Mouse (Mus musculus) skeletal muscle tissue, adult 2 months (tissue): ENCODE data around the gene Cdc40.

ENCODE experiments used
- DNase-seq: peaks from one replicate; pipeline ENCODE4 v3.0.0-alpha.2; 2012; ENCODE audit warnings: low read depth, low spot score

The Cdc40 gene

DNA sequence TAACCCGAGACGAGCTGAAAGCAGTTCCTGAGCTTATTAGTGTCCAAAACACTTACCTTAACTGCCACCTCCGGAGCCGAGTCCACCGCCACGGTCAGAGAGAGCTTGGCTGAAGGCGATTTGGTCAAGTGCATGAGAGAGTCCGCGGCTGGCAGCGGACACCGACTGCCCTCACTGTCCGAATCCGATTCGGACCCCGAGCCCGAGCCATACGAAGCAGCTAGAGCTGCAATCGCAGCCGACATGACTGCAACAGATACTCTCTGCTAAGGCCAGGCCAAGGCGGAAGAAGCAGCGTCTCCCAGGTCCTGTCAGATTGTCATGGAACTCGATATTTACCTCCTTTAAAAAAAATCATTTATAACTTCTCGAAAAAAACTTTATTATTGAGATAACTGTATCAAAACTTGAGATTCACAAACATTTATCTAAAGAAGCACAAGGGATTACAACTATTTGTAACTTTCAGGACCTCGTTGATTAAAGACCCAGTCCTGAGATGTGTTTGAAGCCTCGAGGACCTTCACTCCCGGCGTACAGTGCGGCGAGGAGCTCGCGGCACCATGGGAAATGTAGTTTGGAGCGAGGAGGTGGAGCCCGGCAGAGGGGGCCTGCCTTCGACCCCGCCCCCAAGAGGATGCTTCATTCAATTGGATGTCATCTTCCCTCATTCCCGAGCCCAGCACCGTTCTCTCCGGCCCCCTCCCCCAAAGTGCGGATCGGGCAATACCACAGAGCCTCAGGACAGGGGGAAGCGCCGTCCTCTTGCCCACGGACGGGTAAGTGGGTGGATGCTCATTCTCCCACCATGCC, at the start of gene Cdc40, which contains the start of gene Wasf1:
Gene Cdc40, minus strand, starts transcription at position 481 of the 813 bp plus-strand sequence.
Gene Wasf1, plus strand, starts transcription at position 645 of the 813 bp plus-strand sequence.
- DNase-seq: peak; percentile 85

DNA sequence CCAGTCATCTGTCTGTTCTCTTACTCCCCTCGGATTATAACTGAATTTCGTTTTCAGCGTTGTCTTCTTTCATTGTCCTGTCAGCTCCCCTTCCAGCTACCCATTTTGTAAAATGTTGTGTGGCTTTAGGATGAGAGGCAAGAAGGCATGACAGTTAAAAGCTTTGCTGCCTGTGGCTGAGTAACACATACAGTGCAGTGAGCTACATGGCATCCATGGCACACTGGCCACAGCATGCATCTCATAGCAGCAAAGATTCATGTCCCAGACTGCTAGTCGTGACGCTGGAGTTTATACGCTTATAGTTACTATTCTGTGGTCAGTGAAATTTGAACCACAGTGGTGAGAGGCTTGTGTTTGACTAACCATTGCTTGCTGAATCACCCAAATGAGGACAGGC, 36.4 kb upstream of the Cdc40 start:
- no peak for DNase-seq

DNA sequence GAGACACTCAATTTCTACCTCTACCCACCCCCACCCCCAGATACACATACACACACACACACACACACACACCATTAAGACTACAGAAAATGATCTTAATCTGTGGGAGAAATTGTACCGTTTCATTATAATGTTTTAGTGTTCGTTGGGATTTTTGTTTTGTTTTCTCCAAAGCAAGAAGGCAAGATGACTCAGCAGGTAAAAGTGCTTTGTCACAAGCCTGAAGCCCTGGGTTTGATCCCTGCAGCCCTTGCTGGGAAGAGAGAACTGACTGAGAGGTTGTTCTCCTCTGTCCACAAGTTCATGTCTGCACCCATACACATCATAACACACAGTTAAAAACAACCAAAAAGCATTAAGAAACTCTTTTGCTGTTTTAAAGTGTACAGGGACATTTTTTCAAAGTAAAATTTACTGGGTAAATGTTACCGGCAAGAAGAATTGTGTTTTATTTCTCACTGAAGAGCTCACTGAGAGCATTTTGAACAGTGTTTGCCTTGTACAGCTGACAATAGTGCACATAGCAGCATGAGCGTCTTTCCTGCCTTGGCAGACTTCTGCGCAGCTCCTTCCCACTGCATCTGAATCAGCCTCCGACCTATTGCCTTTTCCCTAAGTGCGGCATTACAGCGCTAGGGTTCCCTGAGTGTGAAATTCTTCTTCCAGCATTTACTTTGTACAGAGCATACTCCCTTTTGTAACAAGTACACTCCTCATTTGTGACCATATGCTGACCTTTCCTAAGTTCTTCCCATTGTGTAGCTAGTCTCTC, 35.7 kb upstream of the Cdc40 start:
- no peak for DNase-seq

DNA sequence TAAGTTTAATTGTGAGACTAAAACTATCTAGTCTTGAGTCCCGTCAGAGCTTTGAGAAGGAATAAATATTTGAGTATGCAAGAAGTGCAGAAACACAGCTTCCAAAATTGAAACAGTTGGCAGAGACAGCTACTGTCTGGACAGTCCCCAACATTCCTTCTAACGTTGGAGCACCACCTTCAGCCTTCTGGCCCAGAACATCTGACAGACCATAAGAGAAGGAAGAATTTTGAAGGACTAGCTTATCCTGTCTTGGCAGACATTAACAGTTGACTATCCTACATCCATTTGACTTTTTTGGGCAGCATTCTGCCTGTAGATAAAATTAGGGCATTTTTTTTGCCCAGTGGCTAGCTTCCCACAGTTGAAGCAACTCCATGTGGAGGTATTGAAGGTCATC, 32.1 kb upstream of the Cdc40 start:
- DNase-seq: no peak

DNA sequence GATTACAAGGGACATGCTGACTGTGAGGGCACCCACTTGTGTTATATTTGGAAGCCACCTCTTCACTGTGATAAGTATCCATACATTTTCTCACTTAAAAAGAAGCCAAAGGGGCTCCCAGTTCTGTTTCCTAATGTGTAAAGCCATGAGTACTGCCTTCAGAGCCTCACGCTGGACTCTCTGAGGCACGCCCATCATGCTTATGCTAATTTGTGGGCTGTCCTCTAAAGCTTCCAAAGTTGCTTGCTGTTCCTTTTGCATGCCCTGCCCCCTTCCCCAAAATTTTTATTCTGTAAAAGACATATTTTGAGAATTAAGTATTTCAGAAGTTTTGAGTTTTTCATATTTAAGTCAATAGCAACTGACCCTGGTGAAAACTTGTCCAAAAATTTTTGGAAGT, 27.7 kb upstream of the Cdc40 start:
- no peak for DNase-seq

DNA sequence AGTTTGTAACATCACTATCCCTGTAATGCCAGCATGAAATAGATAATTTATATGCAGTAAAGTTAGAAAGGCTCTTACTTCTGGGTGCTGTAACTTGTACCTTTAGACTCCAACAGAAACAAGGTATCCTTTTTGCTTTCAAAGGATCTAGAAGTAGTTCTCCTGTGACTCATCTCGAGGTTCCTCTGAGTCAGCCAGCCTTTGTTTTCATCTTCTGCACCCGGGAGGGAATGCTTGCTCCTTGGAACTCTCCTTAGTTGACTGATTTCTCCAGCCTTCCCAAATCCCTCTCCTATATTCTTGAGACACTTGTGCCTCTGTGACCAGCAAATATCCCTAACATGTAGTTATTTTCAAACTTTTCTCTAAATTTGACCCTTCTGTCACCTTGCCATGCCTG, 25.5 kb upstream of the Cdc40 start:
- DNase-seq: no peak

DNA sequence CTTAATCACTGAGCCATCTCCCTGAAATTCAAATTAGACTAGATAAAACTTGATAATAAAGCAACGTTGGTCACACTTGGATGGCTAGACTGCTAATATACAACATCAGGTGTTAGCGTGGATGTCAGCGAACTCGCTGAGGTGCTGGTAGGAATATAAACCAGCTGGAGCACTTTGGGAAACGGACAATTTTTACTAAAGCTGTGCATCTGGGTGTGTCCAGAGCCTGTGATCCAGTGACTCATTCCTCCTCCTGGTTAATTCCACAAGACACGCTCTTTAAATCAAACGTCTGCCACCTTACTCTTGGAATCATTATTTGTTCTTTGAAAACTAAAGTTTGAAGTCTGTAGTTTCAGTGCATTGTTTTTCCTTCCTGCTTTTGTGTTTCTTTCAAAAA, 23.7 kb upstream of the Cdc40 start:
- DNase-seq: no peak

DNA sequence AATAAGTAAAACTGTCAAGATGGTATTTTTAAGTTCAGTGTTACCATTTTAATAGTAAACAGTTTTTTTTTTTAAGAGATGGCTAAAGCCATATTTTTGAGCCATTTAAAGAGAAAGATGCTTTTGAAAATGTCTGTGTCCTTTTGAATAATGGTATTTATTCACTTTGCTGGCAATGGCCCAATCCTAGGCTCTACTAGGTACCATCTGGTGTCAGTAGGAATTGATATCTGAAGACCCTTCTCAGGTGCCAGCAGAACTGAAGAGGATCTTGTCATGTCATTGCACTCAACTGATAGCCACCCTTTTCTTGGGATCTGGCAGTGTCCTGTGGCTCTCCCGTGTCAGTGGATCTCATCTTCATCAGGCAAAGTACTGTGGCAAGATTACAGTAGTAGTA, 23.0 kb upstream of the Cdc40 start:
- no peak for DNase-seq

DNA sequence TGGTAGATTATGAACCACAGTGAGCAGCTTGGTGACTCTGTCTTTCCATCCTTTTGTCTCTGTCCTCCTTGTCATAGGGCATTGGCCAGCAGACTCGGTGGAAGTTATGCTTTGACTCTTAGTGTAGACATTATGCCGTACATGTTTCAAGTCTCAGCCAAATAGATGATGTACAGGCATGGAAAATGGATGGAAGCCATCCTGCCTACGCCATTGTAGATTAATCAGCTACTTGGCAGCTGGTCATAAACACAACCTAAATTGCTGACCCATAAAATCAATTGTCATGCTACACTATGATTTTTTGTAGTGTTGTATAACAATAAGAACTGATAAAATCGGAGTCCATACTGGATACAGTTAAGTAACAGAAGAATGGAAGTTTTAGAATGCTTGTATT, 18.7 kb upstream of the Cdc40 start:
- no peak for DNase-seq

DNA sequence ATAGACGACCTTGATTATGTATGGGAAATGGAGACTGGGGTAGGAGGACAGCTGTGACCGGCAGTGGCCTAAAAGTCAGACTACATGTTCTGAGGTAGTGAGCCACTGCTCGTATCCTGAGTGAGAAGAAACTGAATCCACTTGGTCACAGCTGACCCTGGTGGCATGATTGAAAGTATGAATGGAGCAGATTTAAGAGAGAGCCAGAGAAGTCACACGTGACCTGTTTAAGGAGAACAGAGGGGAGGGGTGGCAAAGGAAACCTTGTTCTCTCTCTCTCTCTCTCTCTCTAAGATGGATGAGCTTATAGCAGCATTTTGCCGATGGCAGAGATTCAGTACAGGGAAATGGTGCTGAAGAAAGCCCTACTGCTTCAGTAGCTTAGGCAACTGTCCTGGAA, 13.5 kb upstream of the Cdc40 start:
- no peak for DNase-seq

DNA sequence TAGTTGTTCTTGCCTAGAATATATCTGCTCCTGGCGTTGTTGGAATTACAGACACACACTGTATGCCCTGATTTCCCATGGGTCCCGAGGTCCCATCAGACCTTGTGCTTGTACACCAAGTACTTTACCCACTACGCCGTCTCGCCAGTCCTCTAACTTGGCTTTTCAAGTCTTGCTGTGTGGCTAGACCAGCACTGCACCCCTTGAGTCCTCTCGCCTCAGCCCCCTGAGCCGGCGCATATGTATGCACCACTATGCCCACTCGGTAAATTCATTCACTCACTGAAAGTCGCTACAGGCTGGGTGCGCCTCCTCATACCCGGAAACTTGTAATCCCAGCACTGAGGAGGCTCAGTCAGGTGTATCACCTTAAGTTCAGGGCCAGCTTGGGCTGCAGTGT, 12.7 kb upstream of the Cdc40 start:
- no peak for DNase-seq

DNA sequence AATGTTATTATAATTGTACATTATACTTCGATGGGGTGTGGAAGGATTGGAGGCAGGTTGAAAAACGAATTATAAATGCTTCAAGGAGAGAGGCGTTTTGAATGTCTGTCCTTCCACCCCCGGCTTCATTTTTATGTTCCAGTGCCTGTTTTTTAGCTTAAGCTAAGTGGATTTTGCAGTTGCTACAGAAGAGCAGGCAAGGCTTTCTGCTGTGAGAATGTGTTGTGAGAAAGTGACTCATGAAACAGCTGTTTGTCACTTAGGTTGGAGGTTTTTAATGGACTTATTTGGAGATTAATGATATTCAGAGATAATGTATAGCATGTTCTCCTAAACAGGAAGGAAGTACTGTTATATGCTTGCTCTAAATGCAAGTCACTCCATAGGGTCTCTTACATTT, 6.0 kb upstream of the Cdc40 start:
- no peak for DNase-seq

DNA sequence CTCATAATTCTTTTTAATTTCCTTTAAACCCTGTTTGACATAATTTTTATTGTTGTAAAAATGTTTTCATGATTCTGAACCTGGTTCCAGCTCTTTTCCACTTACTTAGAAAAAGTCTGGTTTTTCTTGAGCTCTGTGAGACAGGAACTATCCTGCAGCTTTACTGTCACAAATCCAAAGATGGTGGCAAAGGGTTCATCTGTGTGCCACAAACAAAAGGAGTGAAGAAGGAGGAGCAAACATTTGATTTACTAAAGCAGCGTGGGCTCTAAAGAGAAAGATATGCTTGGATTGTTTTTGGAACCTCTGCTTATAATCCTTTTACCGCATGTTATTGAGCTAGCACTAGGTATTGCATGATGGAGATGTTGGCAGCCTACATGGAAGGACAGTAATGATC, 4.2 kb upstream of the Cdc40 start:
- no peak for DNase-seq

DNA sequence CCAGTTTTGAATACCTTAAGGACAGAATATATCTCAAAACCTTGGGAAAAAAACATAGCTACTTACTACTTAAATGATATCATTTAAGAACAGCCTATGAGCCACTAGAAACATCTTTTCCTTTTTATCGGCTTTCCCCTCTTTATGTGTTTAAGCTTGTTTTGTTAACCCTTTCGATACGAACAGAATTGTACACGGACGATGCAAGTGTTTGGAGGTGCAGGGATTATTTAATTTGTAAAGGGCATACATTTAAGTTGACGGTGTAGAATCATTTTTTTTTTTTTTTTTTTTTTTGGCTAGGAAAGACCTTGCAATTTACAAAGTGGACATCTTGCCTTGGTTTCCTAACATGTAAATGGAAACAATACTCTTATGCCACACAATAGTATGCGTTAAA, 2.3 kb upstream of the Cdc40 start:
- no peak for DNase-seq

DNA sequence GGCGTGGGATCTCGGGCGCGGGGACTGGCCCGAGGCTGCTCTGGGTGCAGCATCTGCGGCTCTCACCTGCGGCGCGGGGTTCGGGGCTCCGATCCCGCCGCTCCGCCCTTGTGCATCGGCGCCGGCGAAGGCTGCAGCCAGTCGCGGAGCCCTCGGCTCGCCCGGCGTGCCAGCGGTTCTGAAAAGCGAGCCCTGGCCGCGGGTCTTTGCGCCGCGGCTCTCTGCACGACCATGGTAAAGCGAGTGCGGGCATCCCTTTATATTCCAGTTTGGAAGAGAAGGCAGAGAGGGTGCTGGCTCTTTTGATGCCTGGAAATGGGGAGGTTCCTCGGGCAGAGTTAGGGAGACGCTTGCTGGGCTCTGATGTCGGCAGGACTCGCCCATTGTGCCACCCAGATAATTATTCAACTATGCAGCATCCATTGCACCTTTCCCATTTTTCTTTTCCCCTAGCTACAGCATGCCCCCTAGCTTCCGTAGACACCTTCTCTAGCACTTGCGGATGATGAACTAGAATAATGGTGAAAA, 1.2 kb upstream of the Cdc40 start:
- no peak for DNase-seq

DNA sequence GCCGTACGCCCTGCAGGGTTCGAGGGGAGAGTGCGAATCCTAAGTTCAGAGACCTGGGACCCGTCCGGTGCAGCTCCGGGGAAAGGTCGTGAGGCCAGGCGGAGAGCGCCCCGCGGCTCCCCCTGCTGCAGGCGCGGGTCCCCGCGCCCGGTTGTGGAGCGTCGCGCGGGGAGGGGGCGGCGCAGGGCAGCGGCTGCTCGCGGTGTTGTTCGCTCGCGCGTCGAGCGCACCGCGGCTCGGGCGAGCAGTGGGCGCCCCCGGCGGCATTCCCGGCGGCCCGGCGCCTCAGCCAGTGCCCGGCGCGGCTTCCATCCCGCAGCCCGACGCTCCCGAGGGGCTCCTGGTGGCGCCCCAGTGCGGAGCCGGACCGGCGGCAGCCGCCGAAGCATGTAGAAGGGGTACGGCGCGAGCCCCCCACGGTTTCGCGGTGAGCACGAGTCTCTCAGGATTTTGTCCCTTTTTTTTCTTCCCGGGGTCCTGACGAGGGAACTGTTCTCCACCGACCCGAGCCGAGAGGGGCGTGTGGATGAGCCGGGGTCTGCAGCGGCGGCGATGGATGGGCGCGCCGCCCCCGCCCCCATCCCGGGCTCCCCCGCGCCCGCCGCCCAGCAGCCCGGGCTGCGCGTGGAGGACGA, 650 bp upstream of the Cdc40 start:
- DNase-seq: no peak

DNA sequence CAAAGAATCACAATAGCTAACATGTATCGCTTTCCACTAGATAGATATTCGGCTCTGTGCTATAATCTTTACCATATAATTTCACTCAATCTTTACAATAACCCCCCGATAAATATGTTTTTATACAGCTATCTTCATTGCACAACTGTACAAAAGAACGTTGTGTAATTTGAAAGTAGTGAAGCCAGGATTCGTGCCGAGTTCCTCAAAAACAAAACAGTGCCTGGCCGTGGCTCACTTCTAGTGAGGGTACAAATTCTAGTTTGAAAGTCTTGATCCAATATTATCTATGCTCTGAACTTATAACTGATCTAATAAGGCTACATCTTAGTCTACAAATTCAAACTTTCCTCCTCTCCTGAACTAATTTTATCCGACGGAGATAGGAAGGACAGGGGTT, 778 bp downstream of the Cdc40 start:
- DNase-seq: no peak

DNA sequence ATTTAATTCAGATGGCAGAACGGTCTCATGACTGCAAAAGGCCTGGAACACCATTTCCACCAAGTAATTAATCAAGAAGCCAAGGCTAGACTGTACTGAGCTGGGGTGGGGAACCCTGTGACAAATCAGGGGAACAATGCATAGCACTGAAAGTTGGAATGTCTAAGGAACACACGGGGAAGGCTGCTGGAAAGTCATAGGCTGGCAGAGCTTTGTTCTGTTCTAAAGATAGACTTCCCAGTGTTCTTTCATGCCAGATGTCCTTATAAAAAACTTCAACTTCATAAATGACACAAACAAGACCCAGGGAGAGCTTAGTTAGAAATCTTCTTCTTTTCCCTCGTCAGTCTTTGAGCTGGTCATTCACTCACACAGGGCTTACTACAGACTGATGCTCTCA, 1.9 kb downstream of the Cdc40 start:
- no peak for DNase-seq

DNA sequence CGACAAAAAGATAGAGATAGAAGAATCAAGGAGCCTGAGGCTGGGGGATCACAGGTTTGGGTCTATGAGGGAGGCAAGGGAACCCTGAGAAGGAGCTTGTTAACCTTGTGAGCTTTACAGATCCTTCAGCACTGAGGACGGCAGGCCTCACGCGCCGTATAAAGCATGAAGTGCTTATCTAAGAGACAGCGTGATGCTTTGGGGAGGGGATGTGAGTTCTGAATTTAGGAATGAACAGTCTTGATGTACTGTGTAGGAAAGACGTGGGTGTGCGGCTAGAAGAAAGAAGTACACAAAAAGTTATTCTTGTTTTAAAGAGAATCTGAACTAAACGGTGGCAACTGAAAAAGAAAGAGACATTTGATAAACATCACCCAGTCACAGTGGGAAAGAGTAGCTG, 3.1 kb downstream of the Cdc40 start:
- DNase-seq: no peak

DNA sequence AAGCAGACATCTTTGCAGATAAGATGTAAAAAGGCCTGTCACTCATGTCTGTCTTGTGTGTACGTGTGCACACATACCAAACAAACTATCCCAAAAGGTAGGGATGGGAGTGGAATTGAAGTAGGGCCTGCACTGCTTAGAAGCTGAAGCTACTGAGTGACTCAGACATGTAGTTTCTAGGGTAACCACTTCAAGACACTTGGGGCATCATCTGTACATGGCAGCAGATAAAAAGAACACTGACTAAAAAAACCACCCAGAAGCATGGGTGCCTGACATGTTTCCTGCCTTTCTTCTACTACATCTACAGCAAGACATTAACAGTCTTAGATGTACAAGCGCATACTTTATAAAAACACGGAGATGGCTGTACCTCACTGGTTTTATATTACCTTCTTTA, 4.9 kb downstream of the Cdc40 start:
- no peak for DNase-seq

DNA sequence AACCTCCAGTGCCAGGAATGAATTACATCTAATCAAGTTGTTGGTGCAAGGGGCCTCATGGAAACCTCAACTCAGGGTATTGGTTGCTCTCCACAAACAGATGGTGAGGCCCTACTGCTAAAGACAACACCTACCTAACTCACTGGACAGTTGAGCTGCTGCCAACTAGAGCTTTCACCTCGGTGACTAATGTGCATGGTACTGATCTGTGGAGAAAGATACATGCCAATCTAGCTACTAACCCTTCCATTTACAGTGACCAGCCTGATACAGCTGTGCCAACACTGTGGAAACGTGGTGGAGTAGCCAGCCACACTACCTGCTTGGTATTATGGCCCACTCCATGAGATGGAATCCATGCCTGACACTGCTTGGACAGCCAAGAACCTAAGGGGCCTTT, 11.1 kb downstream of the Cdc40 start:
- DNase-seq: no peak

DNA sequence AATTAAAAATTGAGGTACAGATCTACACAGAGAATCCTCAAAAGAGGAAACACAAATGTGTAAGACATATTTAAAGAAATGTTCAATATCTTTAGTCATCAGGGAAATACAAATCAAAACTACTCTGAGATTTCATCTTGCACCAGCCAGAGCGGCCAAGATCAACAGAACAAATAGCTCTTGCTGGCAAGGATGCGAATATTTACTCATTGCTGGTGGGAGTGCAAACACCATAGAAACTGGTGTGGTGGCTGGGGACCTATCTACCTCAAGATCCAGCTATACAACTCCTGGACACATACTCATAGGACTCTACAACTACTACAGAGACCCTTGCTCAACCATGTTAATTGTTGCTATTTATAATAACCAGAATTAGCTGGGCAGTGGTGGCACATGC, 11.8 kb downstream of the Cdc40 start:
- DNase-seq: no peak
